Mouse (Mus musculus): ENCODE measurements at regions not wholly inside any gene's neighbourhood (a gene's known extent, or its start where the extent isn't known, plus 50 kb on each side); places are given as distances from the start of the nearest gene placed in this dataset.
A peak's percentile ranks its signal among the peaks of the same experiment; 100 is the strongest.

GRCm38 (mm10) chr3:150752787-150753186 is 684.9 kb upstream of the Adgrl4 start:
- DNase-seq (ENCODE audit: low read depth) = no peak

GRCm38 (mm10) chr3:150759854-150760253 is 677.8 kb upstream of the Adgrl4 start:
- no peak for DNase-seq (ENCODE audit: low read depth)

- DNase-seq (ENCODE audit: low read depth) = no peak
Measured at GRCm38 (mm10) chr3:150784576-150784975, 653.1 kb upstream of the Adgrl4 start.

GRCm38 (mm10) chr3:150817807-150818206 is 619.9 kb upstream of the Adgrl4 start:
- no peak for DNase-seq (ENCODE audit: low read depth)

- DNase-seq (ENCODE audit: low read depth) = no peak
Measured at GRCm38 (mm10) chr3:150819369-150819768, 618.3 kb upstream of the Adgrl4 start.

GRCm38 (mm10) chr3:150820039-150820438 is 617.6 kb upstream of the Adgrl4 start:
- DNase-seq (ENCODE audit: low read depth) = no peak

- no peak for DNase-seq (ENCODE audit: low read depth)
Measured at GRCm38 (mm10) chr3:150846029-150846428, 591.7 kb upstream of the Adgrl4 start.

- no peak for DNase-seq (ENCODE audit: low read depth)
Measured at GRCm38 (mm10) chr3:150852107-150852506, 585.6 kb upstream of the Adgrl4 start.

- no peak for DNase-seq (ENCODE audit: low read depth)
Measured at GRCm38 (mm10) chr3:150896668-150897067, 541.0 kb upstream of the Adgrl4 start.

GRCm38 (mm10) chr3:150910091-150910490 is 527.6 kb upstream of the Adgrl4 start:
- DNase-seq (ENCODE audit: low read depth) = no peak

GRCm38 (mm10) chr3:150954897-150955296 is 482.8 kb upstream of the Adgrl4 start:
- no peak for DNase-seq (ENCODE audit: low read depth)

GRCm38 (mm10) chr3:150999652-151000051 is 438.0 kb upstream of the Adgrl4 start:
- DNase-seq (ENCODE audit: low read depth) = no peak

GRCm38 (mm10) chr3:151000217-151000616 is 437.5 kb upstream of the Adgrl4 start:
- DNase-seq (ENCODE audit: low read depth) = no peak

GRCm38 (mm10) chr3:151001881-151002412 is 435.7 kb upstream of the Adgrl4 start:
- peak; percentile 11 for DNase-seq (ENCODE audit: low read depth)

GRCm38 (mm10) chr3:151003524-151003923 is 434.2 kb upstream of the Adgrl4 start:
- DNase-seq (ENCODE audit: low read depth) = no peak

GRCm38 (mm10) chr3:151003990-151004389 is 433.7 kb upstream of the Adgrl4 start:
- DNase-seq (ENCODE audit: low read depth) = no peak

- DNase-seq (ENCODE audit: low read depth) = no peak
Measured at GRCm38 (mm10) chr3:151020014-151020413, 417.7 kb upstream of the Adgrl4 start.

- no peak for DNase-seq (ENCODE audit: low read depth)
Measured at GRCm38 (mm10) chr3:151057491-151057890, 380.2 kb upstream of the Adgrl4 start.

GRCm38 (mm10) chr3:151072322-151072721 is 365.4 kb upstream of the Adgrl4 start:
- DNase-seq (ENCODE audit: low read depth) = no peak

- DNase-seq (ENCODE audit: low read depth) = no peak
Measured at GRCm38 (mm10) chr3:151116831-151117230, 320.9 kb upstream of the Adgrl4 start.

- DNase-seq (ENCODE audit: low read depth) = no peak
Measured at GRCm38 (mm10) chr3:151117583-151118041, 320.1 kb upstream of the Adgrl4 start.

GRCm38 (mm10) chr3:151124131-151124530 is 313.6 kb upstream of the Adgrl4 start:
- DNase-seq (ENCODE audit: low read depth) = no peak

- DNase-seq (ENCODE audit: low read depth) = peak; percentile 3
Measured at GRCm38 (mm10) chr3:151146889-151147288, 290.8 kb upstream of the Adgrl4 start.

GRCm38 (mm10) chr3:151153340-151153739 is 284.3 kb upstream of the Adgrl4 start:
- no peak for DNase-seq (ENCODE audit: low read depth)
